Mouse (Mus musculus): ENCODE results near the gene Map3k12.
A peak's percentile ranks its signal among the peaks of the same experiment; 100 is the strongest.

DNA sequence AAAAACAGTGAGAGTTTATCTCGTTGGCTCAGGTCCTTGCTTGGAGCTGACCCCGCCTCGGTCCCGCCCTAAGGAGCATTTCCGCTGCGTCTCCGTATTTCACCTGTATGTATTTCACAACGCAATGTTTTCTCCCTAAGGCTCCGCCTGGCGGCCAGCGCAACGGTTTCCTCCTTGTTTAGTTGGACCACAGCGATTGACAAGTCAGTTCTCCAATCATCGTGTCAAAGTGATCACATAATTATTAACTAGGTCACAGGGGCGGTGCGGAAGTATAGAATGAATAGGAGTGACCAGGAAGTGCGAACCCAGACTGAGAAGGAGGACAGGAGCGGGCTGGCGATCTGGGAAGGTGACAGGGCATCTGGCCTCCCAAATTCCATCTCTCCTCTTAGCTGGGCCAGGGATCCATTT lies 58.0 kb downstream of the Map3k12 start, which contains the start of gene Prr13:
- peak; percentile 82 for TF ChIP-seq CTCF (IDR thresholded peaks at IDR 0.05; ENCODE audit: low read depth)
- no peak for TF ChIP-seq EP300 (IDR thresholded peaks at IDR 0.05; ENCODE audit: low read depth)

All from liver, embryonic 14.5 days (tissue).